In the genomic region with DNA sequence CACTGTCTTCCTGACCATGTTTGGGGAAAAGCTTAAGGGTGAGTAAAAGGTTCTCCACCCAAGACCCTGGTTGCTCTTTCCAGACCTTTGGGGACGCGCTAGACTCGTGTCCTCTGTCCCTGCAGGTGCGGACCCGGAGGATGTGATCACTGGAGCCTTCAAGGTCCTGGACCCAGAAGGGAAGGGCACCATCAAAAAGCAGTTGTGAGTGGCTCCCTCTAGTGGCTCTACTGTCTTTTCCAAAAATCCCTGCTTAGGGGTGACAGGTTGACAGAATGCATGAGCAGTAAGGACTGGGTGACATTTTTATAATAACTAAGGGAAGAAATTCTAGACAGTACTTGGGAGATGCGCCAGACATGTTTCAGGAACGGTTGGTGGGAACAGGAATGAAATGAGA, we compare ENCODE assay signal across 9 mouse cellular contexts. TPM values are rescaled to one million over a fixed set of nuclear protein-coding genes. Genes with fewer than 3 reads are reported as not detected.
A peak's percentile ranks its signal among the peaks of the same experiment; 100 is the strongest.
DNase-seq lines count a peak whose midpoint lies in the region; ATAC-seq lines count a peak whose summit lies in the region.
"Had no signal": no experiment of that assay in that cellular context is flagged by ENCODE, and none has a peak within 500 bp of the region (broad histone marks: within the 10 kb centered on the region; RNA-seq: fewer than 3 reads in every experiment).

No protein-coding gene starts in this region.

- H3K9me3 ChIP-seq in liver, embryonic 12.5 days (replicated peaks) = no peaks in the 10 kb centered on the region
- H3K9me3 ChIP-seq: liver, embryonic 13.5 days had no signal

- no peak overlapping the region for H3K9ac ChIP-seq in liver, embryonic 12.5 days
- H3K9ac ChIP-seq: liver, embryonic 13.5 days had no signal

- no peak overlapping the region for H3K27ac ChIP-seq in liver, embryonic 12.5 days

- DNase-seq in cerebellum, adult 11-12 months = peak; percentile 51
- DNase-seq in cerebellum, adult 9-10 months = no peak
- peak; percentile 51 for DNase-seq in liver
- DNase-seq in embryo, embryonic 11 days = peak; percentile 54
- peak; percentile 80 for DNase-seq in retina, embryonic 14.5 days (ENCODE audit: low spot score)
- DNase-seq in right cerebral cortex, postnatal 4 days = no peak
- DNase-seq in frontal cortex, postnatal 14 days (ENCODE audit: low spot score in 2 of 2) = no peak
- DNase-seq: liver, embryonic 13.5 days had no signal

- peaks cover 76% of the 10 kb centered on the region for H3K4me1 ChIP-seq in liver, embryonic 12.5 days

- WGBS in liver, embryonic 12.5 days (ENCODE audit: insufficient replicate concordance) = 27% methylated on average over 7 of the region's 7 CpGs

- no peaks in the 10 kb centered on the region for H3K36me3 ChIP-seq in liver, embryonic 12.5 days
- H3K36me3 ChIP-seq: liver, embryonic 13.5 days had no signal

- ATAC-seq in liver, embryonic 12.5 days = no peak

- H3K27me3 ChIP-seq in liver, embryonic 12.5 days (replicated peaks) = no peaks in the 10 kb centered on the region
- H3K27me3 ChIP-seq: liver, embryonic 13.5 days had no signal

- H3K4me2 ChIP-seq in liver, embryonic 12.5 days = no peak overlapping the region

- H3K4me3 ChIP-seq in liver, embryonic 12.5 days = no peak overlapping the region
- H3K4me3 ChIP-seq: liver, embryonic 13.5 days had no signal

RNA-seq across cellular contexts. Expression of gene Mylpf, which starts 4.8 kb away (rescaled TPM):
- 37.6 and 41.4 TPM in 2 replicates for polyA plus RNA-seq in liver, embryonic 12.5 days (2016; fragmentation: Nextera tagmentation; extraction: Ambion mirVana)

RNA-seq across cellular contexts. Expression of gene Tbc1d10b, which starts 5.2 kb away (rescaled TPM):
- polyA plus RNA-seq in liver, embryonic 12.5 days (2016; fragmentation: Nextera tagmentation; extraction: Ambion mirVana) = 26.7 and 30.9 TPM in 2 replicates

RNA-seq across cellular contexts. Expression of gene Cd2bp2, which starts 17.6 kb away (rescaled TPM):
- polyA plus RNA-seq in liver, embryonic 12.5 days (2016; fragmentation: Nextera tagmentation; extraction: Ambion mirVana) = 35.0 and 36.0 TPM in 2 replicates

RNA-seq across cellular contexts. Expression of gene Zfp553, which starts 19.4 kb away (rescaled TPM):
- 13.7 and 14.2 TPM in 2 replicates for polyA plus RNA-seq in liver, embryonic 12.5 days (2016; fragmentation: Nextera tagmentation; extraction: Ambion mirVana)

RNA-seq across cellular contexts. Expression of gene Sept1, which starts 19.4 kb away (rescaled TPM):
- 10.6 and 13.6 TPM in 2 replicates for polyA plus RNA-seq in liver, embryonic 12.5 days (2016; fragmentation: Nextera tagmentation; extraction: Ambion mirVana)

Comparison
In these comparisons a context has a peak if more than half of its experiments do, and no peak if none do; other contexts are left out.
1. DNase-seq: peak in cerebellum, adult 11-12 months (single experiment), liver (single experiment), embryo, embryonic 11 days (single experiment) and retina, embryonic 14.5 days (single experiment); none in cerebellum, adult 9-10 months (single experiment), right cerebral cortex, postnatal 4 days (single experiment) and frontal cortex, postnatal 14 days (0 of 2).